Mouse (Mus musculus) liver, adult 2 months (tissue): ENCODE measurements around the gene Srp9. TPM values are rescaled to one million over a fixed set of nuclear protein-coding genes. Genes with fewer than 3 reads are reported as not detected.

ENCODE experiments used
- DNase-seq: peaks from one replicate; pipeline ENCODE4 v3.0.0-alpha.2; 2011; ENCODE audit warnings: low read depth, low spot score; ENCODE audit errors: extremely low read depth
- H3K27ac ChIP-seq: fragments of 200-500 bp; replicated peaks from 2 replicates; pipeline ENCODE4 v1.5.1; 2012; ENCODE audit warnings: low read depth, mild to moderate bottlenecking, control low read depth, inconsistent platforms, low read length; ENCODE audit not compliant: insufficient read depth
- H3K27me3 ChIP-seq: fragments of 200-500 bp; 2 replicates; pipeline ENCODE4 v1.6.1; 2012; ENCODE audit warnings: mild to moderate bottlenecking, moderate library complexity, low read length, inconsistent platforms; ENCODE audit not compliant: control insufficient read depth, insufficient read depth
- H3K36me3 ChIP-seq: fragments of 200-500 bp; 2 replicates; pipeline ENCODE4 v1.6.1; 2012; ENCODE audit warnings: low read length, inconsistent platforms; ENCODE audit not compliant: control insufficient read depth, insufficient read depth
- H3K4me1 ChIP-seq: fragments of 200-500 bp; 2 replicates; pipeline ENCODE4 v1.6.1; 2011; ENCODE audit warnings: low read length; ENCODE audit not compliant: control insufficient read depth, insufficient read depth
- H3K4me3 ChIP-seq: fragments of 200-500 bp; 2 replicates; pipeline ENCODE4 v1.5.1; 2011; ENCODE audit warnings: low read depth, mild to moderate bottlenecking, control low read depth, low read length, moderate library complexity; ENCODE audit not compliant: insufficient read depth
- H3K79me2 ChIP-seq: fragments of 200-500 bp; 2 replicates; pipeline ENCODE4 v1.6.1; 2012; ENCODE audit warnings: inconsistent platforms, mild to moderate bottlenecking, low read length, moderate library complexity; ENCODE audit not compliant: control insufficient read depth, insufficient read depth
- H3K9ac ChIP-seq: fragments of 200-500 bp; 2 replicates; pipeline ENCODE4 v1.6.1; 2012; ENCODE audit warnings: low read depth, mild to moderate bottlenecking, control low read depth, inconsistent platforms, low read length
- CTCF ChIP-seq: fragments of 200-500 bp; IDR thresholded peaks from 2 replicates; pipeline ENCODE4 v1.5.1; 2011; ENCODE audit warnings: low read depth, low read length, control low read depth
- POLR2A ChIP-seq: fragments of 200-500 bp; IDR thresholded peaks from 2 replicates; pipeline ENCODE4 v1.6.1; 2011; ENCODE audit warnings: low read length, control low read depth; ENCODE audit not compliant: insufficient read depth; ENCODE audit errors: extremely low read depth
- WGBS: fragments of 180-500 bp; shearing (Covaris S2); methylation state at CpG from one replicate; pipeline ENCODE4 v1.1.7; 2018; 5-methylcytosine and 5-hydroxymethylcytosine counted together
- polyA plus RNA-seq: library from polyadenylated mRNA; depleted of rRNA; stranded (reverse); fragments of >200 nt; gene quantifications from 2 replicates; pipeline ENCODE4 v1.2.3, GENCODE M21; 2012
- total RNA-seq: library from RNA; depleted of rRNA; stranded (reverse); fragments of >200 nt; gene quantifications from 2 replicates; pipeline ENCODE4 v1.2.3, GENCODE M21; 2014

Srp9 gene
- total and polyA plus RNA-seq, 2 experiments, result 47.7 to 110 TPM

DNA sequence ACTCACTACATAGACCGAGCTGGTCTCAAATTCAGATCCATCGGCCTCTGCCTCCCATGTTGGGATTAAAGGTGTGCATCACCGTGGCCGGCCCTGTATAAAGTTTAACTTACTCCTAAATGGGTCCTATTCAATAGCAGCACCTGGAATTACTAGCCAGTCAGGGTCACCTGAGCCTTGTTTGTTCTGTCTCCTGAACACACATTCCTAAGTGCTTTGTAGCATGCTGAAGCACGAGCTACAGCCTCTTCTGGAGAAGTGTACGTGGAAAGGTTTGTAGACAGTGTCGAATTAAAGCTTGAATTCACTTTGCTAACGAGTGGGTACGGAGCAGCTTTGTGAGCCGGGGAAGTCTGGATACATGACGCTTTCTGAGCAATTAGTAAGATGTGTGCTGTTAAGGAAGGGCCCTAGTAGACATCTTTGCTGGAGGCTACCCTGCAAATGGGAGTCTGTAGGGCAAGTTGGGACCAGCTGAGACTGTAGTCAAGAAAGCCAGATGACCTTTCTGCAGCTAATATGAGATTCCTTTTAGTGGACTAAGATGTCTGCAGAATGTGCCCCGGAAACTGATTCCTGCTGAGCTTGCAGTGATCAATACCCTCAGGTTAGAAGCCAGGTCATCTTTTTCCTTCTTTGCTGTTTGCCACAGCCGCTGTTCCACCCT is 32.7 kb upstream of the Srp9 start:
- no peaks in the 10 kb centered on the region for H3K4me1 ChIP-seq
- no peak overlapping the region for H3K27ac ChIP-seq
- H3K79me2 ChIP-seq, result no peaks in the 10 kb centered on the region
- no peaks in the 10 kb centered on the region for H3K36me3 ChIP-seq
- no peak for TF ChIP-seq POLR2A
- no peak for TF ChIP-seq CTCF
- WGBS, result 50% methylated on average over 13 of the region's 13 CpGs
- H3K27me3 ChIP-seq, result no peaks in the 10 kb centered on the region
- no peak overlapping the region for H3K4me3 ChIP-seq
- no peak overlapping the region for H3K9ac ChIP-seq
- DNase-seq, result no peak

DNA sequence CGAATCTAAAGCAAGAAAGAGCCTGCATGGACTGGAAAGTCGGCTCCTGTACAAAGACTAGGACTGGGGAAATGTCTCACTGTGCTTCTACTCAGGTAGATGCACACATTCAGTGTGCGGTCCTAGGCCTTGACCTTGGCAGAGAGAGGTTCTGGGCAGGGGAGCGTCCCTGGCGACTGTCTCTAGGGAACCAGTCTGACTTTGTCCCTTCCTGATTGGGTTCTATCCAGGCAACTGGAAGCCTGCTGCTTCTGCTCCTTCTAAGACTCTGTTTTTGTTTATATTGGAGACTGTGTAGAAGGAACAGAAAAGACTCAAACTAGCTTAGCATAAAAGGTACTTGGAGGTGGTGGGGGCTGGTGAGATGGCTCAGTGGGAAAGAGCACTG is 32.1 kb upstream of the Srp9 start:
- 49% methylated on average over 5 of the region's 5 CpGs for WGBS
- Histone ChIP-seq H3K9ac (no peak overlapping the region), H3K79me2 (no peaks in the 10 kb centered on the region), H3K36me3 (no peaks in the 10 kb centered on the region), H3K27ac (no peak overlapping the region), H3K4me1 (no peaks in the 10 kb centered on the region), H3K4me3 (no peak overlapping the region), H3K27me3 (no peaks in the 10 kb centered on the region)
- no peak for DNase-seq
- TF ChIP-seq POLR2A, result no peak
- TF ChIP-seq CTCF, result no peak

DNA sequence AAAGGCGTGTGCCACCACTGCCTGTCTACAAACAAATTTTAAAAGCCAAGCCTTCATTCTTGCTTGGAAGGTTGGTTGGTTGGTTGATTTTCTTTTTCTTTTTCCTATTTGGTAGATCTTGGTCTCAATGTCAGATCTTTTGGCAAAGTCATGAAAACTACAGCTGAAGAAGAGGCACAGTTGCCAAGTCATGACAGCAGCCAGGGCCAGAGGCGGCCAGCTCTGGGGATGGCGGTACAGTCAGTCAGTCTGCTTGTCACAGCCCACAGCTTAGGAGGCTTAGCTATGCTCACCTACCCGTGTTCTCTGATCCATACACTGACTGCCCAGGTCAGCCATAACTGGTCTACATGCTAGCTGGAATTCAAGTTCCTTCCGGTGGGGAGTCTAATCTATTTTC is 31.1 kb upstream of the Srp9 start:
- Histone ChIP-seq H3K4me3 (no peak overlapping the region), H3K36me3 (no peaks in the 10 kb centered on the region), H3K27ac (no peak overlapping the region), H3K79me2 (no peaks in the 10 kb centered on the region), H3K9ac (no peak overlapping the region), H3K4me1 (no peaks in the 10 kb centered on the region), H3K27me3 (no peaks in the 10 kb centered on the region)
- DNase-seq, result no peak
- TF ChIP-seq CTCF (no peak), POLR2A (no peak)
- WGBS, result 92% methylated on average over 5 of the region's 5 CpGs

DNA sequence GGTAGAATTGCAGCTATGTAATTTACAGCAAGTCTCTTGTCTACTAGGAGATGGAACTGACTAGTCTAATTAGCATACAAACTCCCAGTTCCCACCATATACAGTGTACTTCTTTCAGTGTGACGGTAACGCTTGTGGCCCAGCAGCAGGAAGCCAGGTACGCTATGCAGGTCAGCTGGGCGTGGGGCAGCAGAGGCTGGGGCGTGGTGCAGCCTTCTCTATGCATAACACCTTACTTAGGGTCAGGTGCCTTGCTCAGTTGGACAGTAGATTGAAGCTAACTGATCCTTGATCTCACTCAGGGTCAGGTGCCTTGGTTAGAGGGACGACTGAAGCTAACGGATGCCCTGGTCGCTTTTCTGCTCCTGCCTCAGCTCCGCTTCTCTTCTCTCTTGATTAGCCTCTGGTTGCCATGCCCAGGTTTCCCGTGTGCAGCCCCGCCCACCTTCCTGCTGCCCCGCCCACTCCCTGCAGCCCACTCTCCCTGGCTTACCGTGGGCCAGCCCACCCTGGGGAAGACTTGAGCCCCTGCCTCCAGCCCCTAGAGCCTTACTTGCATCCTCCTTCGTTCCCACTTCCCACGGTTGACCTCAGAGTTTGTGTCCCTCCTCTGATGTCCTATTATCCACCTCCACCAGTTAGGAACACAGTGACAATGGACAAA is 29.9 kb upstream of the Srp9 start:
- WGBS, result 55% methylated on average over 15 of the region's 15 CpGs
- Histone ChIP-seq H3K9ac (no peak overlapping the region), H3K4me1 (no peaks in the 10 kb centered on the region), H3K4me3 (no peak overlapping the region), H3K27me3 (no peaks in the 10 kb centered on the region), H3K27ac (no peak overlapping the region), H3K79me2 (no peaks in the 10 kb centered on the region), H3K36me3 (no peaks in the 10 kb centered on the region)
- DNase-seq, result no peak
- TF ChIP-seq POLR2A (no peak), CTCF (no peak)

DNA sequence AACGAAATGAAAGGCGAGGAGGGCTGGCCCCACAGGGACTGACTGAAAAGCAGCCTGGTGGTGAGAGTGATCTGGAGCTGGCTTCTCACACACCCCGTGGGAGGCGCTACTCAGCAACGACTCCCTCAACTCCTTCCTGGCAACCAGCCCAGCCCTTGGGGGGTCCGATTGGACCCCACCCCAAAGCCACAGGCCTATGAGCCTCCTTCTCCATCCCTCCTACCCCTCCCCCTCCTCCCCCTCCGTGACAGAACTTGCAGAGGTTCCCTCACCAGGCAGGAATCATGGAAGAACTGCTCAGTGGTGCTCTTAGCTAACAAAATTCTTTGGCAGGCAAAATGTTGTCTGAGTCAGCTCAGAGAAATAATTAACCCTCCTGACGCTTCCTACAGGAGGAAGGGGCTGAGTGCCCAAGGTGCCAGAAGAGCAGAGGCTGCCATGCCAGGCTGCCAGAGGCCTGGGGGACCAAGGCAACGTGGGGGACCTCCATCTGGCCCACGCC is 29.2 kb upstream of the Srp9 start:
- H3K27ac ChIP-seq, result no peak overlapping the region
- no peak overlapping the region for H3K9ac ChIP-seq
- DNase-seq, result no peak
- TF ChIP-seq POLR2A (no peak), CTCF (no peak)
- H3K36me3 ChIP-seq, result no peaks in the 10 kb centered on the region
- no peaks in the 10 kb centered on the region for H3K79me2 ChIP-seq
- no peaks in the 10 kb centered on the region for H3K27me3 ChIP-seq
- no peaks in the 10 kb centered on the region for H3K4me1 ChIP-seq
- WGBS, result 32% methylated on average over 10 of the region's 10 CpGs
- no peak overlapping the region for H3K4me3 ChIP-seq

DNA sequence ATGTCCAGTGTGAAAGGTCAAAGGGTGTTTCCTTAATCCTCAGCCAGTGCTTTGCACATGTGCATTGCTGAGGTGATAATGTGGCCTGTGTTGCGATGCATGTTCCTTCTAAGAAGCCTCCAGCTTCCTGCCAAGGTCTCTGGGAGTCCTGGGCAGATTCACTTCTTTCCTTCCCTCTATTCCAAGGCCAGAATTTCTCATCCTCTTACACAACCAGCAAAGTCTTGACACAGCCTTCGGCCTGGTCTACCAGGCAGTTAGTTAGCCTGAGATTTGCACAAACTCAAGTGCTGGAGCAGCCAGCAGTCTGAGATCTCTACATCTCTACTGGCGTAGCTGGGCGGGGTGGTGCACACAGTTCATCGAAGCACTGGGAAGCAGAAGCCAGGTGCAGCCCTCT is 27.8 kb upstream of the Srp9 start:
- Histone ChIP-seq H3K79me2 (no peaks in the 10 kb centered on the region), H3K27ac (no peak overlapping the region), H3K4me3 (no peak overlapping the region), H3K36me3 (no peaks in the 10 kb centered on the region), H3K27me3 (no peaks in the 10 kb centered on the region), H3K4me1 (no peaks in the 10 kb centered on the region), H3K9ac (no peak overlapping the region)
- DNase-seq, result no peak
- no peak for TF ChIP-seq CTCF
- no peak for TF ChIP-seq POLR2A
- WGBS, result 85% methylated on average over 5 of the region's 5 CpGs
